11 mouse cellular contexts compared by ENCODE assay signal in the genomic region with DNA sequence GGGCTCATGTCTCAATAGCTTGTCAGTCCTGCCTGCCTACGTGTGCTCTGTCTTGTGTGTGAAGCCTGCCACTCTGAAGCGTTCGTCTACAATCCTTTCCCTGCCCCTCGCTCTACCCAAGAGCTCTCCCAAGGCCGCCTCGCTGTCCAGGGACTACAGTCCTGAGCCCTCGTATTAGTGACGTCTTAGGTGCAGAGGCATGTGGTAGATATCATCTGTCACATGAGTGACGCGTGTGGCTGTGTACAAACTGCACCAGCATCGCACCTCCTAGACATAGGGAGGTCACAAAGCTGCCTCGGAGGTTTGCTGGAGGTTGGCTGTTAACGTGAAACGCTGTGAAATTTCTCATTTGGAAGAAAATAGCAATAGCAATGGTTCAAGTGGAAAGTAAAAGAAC. TPM values are rescaled to one million over a fixed set of nuclear protein-coding genes. Genes with fewer than 3 reads are reported as not detected.
DNase-seq lines count a peak whose midpoint lies in the region; ATAC-seq and TF ChIP-seq lines count a peak whose summit lies in the region.
"Had no signal": no experiment of that assay in that cellular context is flagged by ENCODE, and none has a peak within 500 bp of the region (broad histone marks: within the 10 kb centered on the region; RNA-seq: fewer than 3 reads in every experiment).

No protein-coding gene starts in this region.

- H3K27ac ChIP-seq in heart, embryonic 13.5 days (replicated peaks): no peak overlapping the region
- no peak overlapping the region for H3K27ac ChIP-seq in embryonic facial prominence, embryonic 12.5 days
- H3K27ac ChIP-seq in forebrain, postnatal 0 days (ENCODE audit: low read depth, low read length): peak overlapping the region; percentile 46
- 0 out of 2 replicates have a peak overlapping the region, but pooled peaks have one; percentile 25 for H3K27ac ChIP-seq in midbrain, embryonic 12.5 days (replicated peaks)
- H3K27ac ChIP-seq: heart, adult 2 months had no signal

- H3K36me3 ChIP-seq in heart, embryonic 13.5 days: no peaks in the 10 kb centered on the region
- no peaks in the 10 kb centered on the region for H3K36me3 ChIP-seq in embryonic facial prominence, embryonic 12.5 days
- H3K36me3 ChIP-seq in forebrain, postnatal 0 days (ENCODE audit: insufficient read depth): no peaks in the 10 kb centered on the region
- no peaks in the 10 kb centered on the region for H3K36me3 ChIP-seq in midbrain, embryonic 12.5 days

- WGBS in heart, embryonic 13.5 days: 44% methylated on average over 14 of the region's 14 CpGs
- 42% methylated on average over 14 of the region's 14 CpGs for WGBS in embryonic facial prominence, embryonic 12.5 days
- 44% methylated on average over 14 of the region's 14 CpGs for WGBS in forebrain, postnatal 0 days
- 52% methylated on average over 14 of the region's 14 CpGs for WGBS in midbrain, embryonic 12.5 days

- TF ChIP-seq CTCF in forebrain, postnatal 0 days (IDR thresholded peaks at IDR 0.05; ENCODE audit: low read depth): no peak

- H3K27me3 ChIP-seq in heart, embryonic 13.5 days (replicated peaks): peaks cover 82% of the 10 kb centered on the region
- H3K27me3 ChIP-seq in embryonic facial prominence, embryonic 12.5 days: peaks cover 19% of the 10 kb centered on the region
- H3K27me3 ChIP-seq in forebrain, postnatal 0 days (ENCODE audit: insufficient read depth, low read length): no peaks in the 10 kb centered on the region
- H3K27me3 ChIP-seq in midbrain, embryonic 12.5 days: peaks cover 27% of the 10 kb centered on the region

- H3K4me1 ChIP-seq in heart, embryonic 13.5 days: no peaks in the 10 kb centered on the region
- H3K4me1 ChIP-seq in embryonic facial prominence, embryonic 12.5 days: peaks cover 5% of the 10 kb centered on the region; the same call in 1 of the 2 replicates
- H3K4me1 ChIP-seq in forebrain, postnatal 0 days (ENCODE audit: insufficient read depth): no peaks in the 10 kb centered on the region; the same call in 1 of the 2 replicates
- peaks cover 19% of the 10 kb centered on the region for H3K4me1 ChIP-seq in midbrain, embryonic 12.5 days

- H3K4me3 ChIP-seq in heart, embryonic 13.5 days: no peak overlapping the region
- no peak overlapping the region for H3K4me3 ChIP-seq in embryonic facial prominence, embryonic 12.5 days
- H3K4me3 ChIP-seq in forebrain, postnatal 0 days (ENCODE audit: low read depth, low read length): no peak overlapping the region
- 0 out of 2 replicates have a peak overlapping the region, but pooled peaks have one; percentile 0 for H3K4me3 ChIP-seq in midbrain, embryonic 12.5 days
- H3K4me3 ChIP-seq: heart, adult 2 months had no signal

- H3K4me2 ChIP-seq in heart, embryonic 13.5 days: 0 out of 2 replicates have a peak overlapping the region, but pooled peaks have one; percentile 1
- peak overlapping the region; percentile 26 for H3K4me2 ChIP-seq in embryonic facial prominence, embryonic 12.5 days (replicated peaks)
- peak overlapping the region; percentile 28 for H3K4me2 ChIP-seq in forebrain, postnatal 0 days (ENCODE audit: low read depth)
- peak overlapping the region; percentile 37 for H3K4me2 ChIP-seq in midbrain, embryonic 12.5 days (replicated peaks)

- ATAC-seq in heart, embryonic 13.5 days (ENCODE audit: extremely low read depth, insufficient number of reproducible peaks, low FRiP score, low TSS enrichment): no peak
- ATAC-seq in embryonic facial prominence, embryonic 12.5 days (ENCODE audit: insufficient number of reproducible peaks, insufficient read depth, low FRiP score, low TSS enrichment): no peak
- ATAC-seq in forebrain, postnatal 0 days: peak; percentile 60
- ATAC-seq in midbrain, embryonic 12.5 days (ENCODE audit: low FRiP score, low read depth): peak; percentile 34; the same call in 1 of the 2 replicates
- ATAC-seq in granulocyte monocyte progenitor cell, adult 5-6 weeks (replicated peaks; ENCODE audit: poor library complexity, severe bottlenecking): no peak

- DNase-seq in heart, adult 11 months: no peak
- no peak for DNase-seq in forebrain, postnatal 0 days
- no peak for DNase-seq in spleen, postnatal 4 days (ENCODE audit: low spot score in 2 of 2)
- DNase-seq in right cerebral cortex, adult 18-20 months: no peak

- no peaks in the 10 kb centered on the region for H3K9me3 ChIP-seq in heart, embryonic 13.5 days
- H3K9me3 ChIP-seq in embryonic facial prominence, embryonic 12.5 days: no peaks in the 10 kb centered on the region
- no peaks in the 10 kb centered on the region for H3K9me3 ChIP-seq in forebrain, postnatal 0 days (ENCODE audit: low read length)
- H3K9me3 ChIP-seq in midbrain, embryonic 12.5 days: no peaks in the 10 kb centered on the region

- no peak overlapping the region for H3K9ac ChIP-seq in heart, embryonic 13.5 days
- H3K9ac ChIP-seq in embryonic facial prominence, embryonic 12.5 days: no peak overlapping the region
- no peak overlapping the region for H3K9ac ChIP-seq in forebrain, postnatal 0 days
- H3K9ac ChIP-seq in midbrain, embryonic 12.5 days (replicated peaks): no peak overlapping the region

RNA-seq across cellular contexts. Expression of a gene that starts 11.9 kb away (rescaled TPM):
- 0.42 and 0.44 TPM in 2 replicates for polyA plus RNA-seq in heart, embryonic 13.5 days (2015; fragmentation: Nextera tagmentation; extraction: Ambion mirVana)
- 6.7 and 8.6 TPM in 2 replicates for polyA plus RNA-seq in embryonic facial prominence, embryonic 12.5 days (2016; fragmentation: Nextera tagmentation; extraction: Ambion mirVana)
- 64.2 and 65.8 TPM in 2 replicates for total RNA-seq in forebrain, postnatal 0 days (2014; rRNA removed)
- 123 and 127 TPM in 2 replicates for polyA plus RNA-seq in forebrain, postnatal 0 days (2015; fragmentation: Nextera tagmentation; extraction: Ambion mirVana)
- polyA plus RNA-seq in midbrain, embryonic 12.5 days (2016; fragmentation: Nextera tagmentation; extraction: Ambion mirVana): 35.8 and 39.1 TPM in 2 replicates
- not detected in 2 replicates for total RNA-seq in granulocyte monocyte progenitor cell, adult 5-6 weeks (2014; fragmentation: Nextera tagmentation)
- total RNA-seq in granulocyte monocyte progenitor cell, adult 5-6 weeks (2017): not detected in 2 replicates
- total RNA-seq: liver, adult 2 months had no signal
- polyA plus RNA-seq: liver, adult 2 months; thymus, postnatal 0 days had no signal

Comparison
In these comparisons a context has a peak if more than half of its experiments do, and no peak if none do; other contexts are left out.
1. ATAC-seq: peak in forebrain, postnatal 0 days (single experiment) and midbrain, embryonic 12.5 days (single experiment); none in heart, embryonic 13.5 days (single experiment), embryonic facial prominence, embryonic 12.5 days (single experiment) and granulocyte monocyte progenitor cell, adult 5-6 weeks (single experiment).
2. H3K27ac ChIP-seq: peak in forebrain, postnatal 0 days (single experiment) and midbrain, embryonic 12.5 days (single experiment); none in heart, embryonic 13.5 days (single experiment) and embryonic facial prominence, embryonic 12.5 days (single experiment).
3. Peak in every context shown above with its lines, with median percentiles within 50 percentile points of each other: H3K4me2 ChIP-seq.